Mouse (Mus musculus): ENCODE results near the gene Nr2c1.

- no peak for TF ChIP-seq CTCF (IDR thresholded peaks at IDR 0.05; ENCODE audit: control insufficient read depth, insufficient read depth, insufficient replicate concordance, low read depth, low read length)
- no peak for TF ChIP-seq POLR2A (IDR thresholded peaks at IDR 0.05; ENCODE audit: control insufficient read depth, low read depth, low read length)
These were observed 19.4 kb downstream of the Nr2c1 start for GRCm38 (mm10) chr10:94167051-94167750.

Measured in testis, adult 2 months (tissue).